Mouse (Mus musculus) heart, postnatal 0 days (tissue): ENCODE data around the gene Abca4.

Experiments used
- CTCF ChIP-seq: IDR thresholded peaks from 2 replicates; pipeline ENCODE4 v1.5.1; 2016; ENCODE audit warnings: antibody characterized with exemption, control low read depth, low read depth
- EP300 ChIP-seq: IDR thresholded peaks from 2 replicates; pipeline ENCODE4 v1.6.1; 2016; ENCODE audit warnings: antibody characterized with exemption, low read depth

DNA sequence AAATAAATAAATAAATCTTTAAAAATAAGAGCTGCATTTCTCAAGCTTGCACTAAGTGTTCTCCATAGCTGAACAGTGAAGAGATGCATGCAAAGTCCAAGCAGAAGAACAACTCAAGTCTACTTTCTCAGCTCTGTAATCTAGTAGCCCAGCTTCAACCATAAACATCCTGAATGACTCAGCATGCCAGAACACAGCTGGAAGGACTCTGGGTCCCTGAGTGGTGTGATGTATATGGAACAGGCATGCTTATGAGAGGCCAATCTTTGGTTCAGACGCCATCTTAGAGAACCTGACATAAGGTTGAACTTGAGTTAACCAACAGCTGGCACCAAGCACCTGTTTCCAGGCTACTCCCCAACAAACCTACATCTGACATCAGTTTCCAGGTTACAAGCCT, 142.7 kb downstream of the Abca4 start:
- TF ChIP-seq CTCF = no peak
- TF ChIP-seq EP300 = no peak
